Mouse (Mus musculus): Measurements from ENCODE around the gene Ifitm5.

Gene Ifitm5

DNA sequence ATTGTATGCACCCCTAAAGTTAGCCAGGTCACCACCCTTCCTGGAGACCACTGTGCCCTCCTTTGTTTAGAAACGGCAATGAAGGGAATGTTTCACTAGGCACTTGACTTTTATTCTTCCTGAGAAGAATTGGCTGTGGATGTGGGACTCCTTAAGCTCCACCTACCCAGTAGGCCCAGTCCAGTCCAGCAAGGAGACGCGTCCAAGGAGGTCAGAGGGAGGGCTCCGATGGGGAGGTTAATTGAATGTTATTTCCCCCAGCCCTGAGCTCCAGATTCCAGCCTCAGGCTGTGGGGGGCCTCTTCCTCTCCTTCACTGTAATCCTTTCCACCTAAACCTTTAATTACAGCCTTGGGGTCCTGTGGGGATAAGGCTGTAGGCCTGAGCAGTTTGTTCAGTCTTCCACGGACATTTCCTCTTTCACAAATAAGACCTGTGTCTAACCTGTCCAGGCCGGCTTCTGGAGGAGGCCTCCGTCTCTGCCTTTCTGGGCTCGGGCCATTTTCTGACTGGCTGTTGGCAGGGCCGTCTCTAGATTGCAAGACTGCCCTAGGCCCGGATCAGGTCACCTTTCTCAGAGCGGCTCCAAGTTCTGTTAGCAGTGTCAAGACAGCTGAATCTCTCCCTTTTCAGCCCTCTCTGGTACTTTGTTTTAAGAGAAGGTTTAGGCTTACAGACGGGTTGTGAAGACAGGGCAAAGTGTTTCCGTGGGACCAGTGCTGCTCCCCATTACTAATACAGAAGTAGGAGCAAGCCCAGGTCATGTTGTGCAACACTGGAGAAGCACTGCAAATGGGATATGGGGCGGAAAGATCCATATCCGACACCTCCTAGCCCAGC, 47.8 kb downstream of the Ifitm5 start:
- DNase-seq (ENCODE audit: low spot score in 2 of 2): no peak

DNA sequence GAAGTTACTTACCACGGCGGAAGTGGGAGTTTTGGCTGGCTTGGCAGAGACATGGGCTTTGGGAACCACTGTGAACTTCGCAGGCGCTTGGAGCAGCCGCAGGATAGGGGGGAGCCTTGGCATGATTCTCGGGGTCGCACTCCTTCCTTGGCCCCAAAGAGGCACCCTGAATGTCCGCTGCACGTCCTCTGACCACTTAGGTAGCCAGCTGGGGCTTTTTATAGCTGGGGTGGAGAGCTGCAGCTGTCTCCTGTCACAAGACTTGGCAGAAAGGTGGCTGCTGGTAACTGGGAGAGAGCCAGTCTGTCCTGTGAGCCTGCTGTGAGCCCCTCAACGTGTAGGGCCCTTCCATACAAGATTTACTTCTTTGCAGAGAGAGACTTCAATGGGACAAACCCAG, 49.9 kb downstream of the Ifitm5 start, which contains the start of gene Cox8b:
TSS of gene Cox8b (minus strand) at position 227 of the 400 bp plus-strand sequence.
- DNase-seq (ENCODE audit: low spot score in 2 of 2): no peak

DNA sequence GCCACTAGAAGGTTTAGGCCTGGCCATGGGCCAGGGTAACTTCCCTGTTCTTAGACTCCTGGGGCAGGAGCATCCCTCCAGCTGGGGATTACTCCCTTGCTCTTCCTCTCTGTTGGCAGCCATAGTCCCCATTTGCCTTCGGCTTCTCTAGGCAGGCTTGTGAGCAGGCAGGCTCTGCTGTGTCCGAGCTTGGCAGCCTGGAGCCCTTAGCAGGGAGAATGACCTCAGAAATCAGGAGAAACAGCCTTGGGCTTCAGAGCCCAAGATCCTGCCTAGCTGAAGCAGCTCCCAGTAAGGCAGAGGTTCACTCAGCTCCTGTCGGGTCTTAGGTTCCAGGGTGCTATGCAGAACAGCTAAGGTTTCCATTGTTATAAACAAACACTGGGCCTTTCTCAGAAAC, 51.0 kb downstream of the Ifitm5 start:
- no peak for DNase-seq (ENCODE audit: low spot score in 2 of 2)

Measured in frontal cortex, postnatal 10 days (tissue).